Mouse (Mus musculus): ENCODE results near the gene Sfrp4. TPM values are rescaled to one million over a fixed set of nuclear protein-coding genes. Genes with fewer than 3 reads are reported as not detected.
"Not testable (repeated sequence)": the region's sequence is repeated elsewhere in the genome, so short reads cannot be mapped to it uniquely, and the experiment has no call there.

Gene Sfrp4
- polyA plus RNA-seq (2017; shearing (Covaris generic)), result not detected

DNA sequence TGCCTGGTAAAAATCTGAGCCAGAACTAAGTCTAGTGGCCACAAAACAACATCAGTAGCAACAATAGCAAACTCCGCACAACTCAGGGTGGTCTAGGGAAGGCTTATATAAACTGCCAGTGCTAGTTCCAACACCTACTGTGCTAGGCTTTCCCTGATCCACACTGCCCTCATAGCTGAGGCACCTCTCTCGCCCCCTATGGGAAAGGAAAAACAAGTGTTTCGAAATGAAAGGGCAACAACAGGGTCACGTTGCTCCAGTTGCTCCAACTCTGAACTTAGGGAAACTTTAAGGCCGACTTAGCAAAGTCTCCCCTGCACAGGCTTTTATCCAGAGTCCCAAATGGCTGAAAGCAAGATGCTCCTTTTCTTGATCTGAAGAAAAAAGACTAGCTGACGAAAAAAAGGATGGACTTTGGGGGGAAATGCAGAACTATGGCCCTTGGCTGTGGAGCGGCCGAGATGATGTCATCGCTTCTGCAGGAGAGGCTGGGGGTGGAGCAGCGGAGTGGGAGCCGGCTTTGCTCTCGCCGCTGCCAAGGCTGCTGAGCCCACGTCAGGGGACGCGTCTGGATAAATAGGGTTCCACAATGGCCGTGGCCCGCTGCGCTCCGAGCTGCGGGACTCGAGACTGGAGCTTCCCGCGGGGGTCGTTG, at the start of gene Sfrp4:
Gene Sfrp4, plus strand, starts transcription at position 532 of the 655 bp plus-strand sequence.
- no peak for ATAC-seq

DNA sequence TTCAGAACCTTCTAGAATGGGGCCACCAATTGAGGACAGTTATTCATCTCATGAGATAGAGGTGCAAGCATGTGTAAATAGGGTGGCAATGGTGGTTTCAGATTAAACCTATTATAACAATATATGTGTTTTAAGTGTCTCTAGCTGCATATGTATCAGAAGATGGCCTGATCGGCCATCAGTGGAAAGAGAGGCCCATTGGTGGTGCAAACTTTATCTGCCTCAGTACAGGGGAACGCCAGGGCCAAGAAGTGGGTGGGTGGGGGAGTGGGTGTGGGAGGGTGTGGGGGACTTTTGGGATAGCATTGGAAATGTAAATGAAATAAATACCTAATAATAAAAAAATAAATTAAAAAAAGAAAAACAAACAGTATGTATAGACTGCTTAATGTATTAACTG, 48.2 kb upstream of the Sfrp4 start:
- not testable (repeated sequence) for ATAC-seq

DNA sequence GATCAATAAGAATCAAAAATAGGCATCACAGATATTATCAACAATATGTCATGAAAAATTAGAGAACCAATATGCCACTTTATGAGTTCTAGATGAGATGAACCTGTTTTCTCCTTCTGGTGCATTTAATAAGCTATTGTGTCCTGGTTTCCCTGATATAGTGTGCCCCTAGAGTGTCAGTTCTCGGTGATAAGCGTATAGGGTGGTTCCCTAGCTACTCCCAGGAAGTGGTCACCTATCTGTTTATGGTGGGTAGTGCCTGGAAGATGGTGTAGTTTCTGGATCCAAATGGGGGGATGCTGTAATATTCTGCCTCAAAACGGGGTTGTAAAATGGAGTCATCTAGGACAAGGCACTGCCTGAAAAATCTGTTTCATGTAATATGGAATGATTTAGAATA, 47.0 kb upstream of the Sfrp4 start:
- no peak for ATAC-seq

DNA sequence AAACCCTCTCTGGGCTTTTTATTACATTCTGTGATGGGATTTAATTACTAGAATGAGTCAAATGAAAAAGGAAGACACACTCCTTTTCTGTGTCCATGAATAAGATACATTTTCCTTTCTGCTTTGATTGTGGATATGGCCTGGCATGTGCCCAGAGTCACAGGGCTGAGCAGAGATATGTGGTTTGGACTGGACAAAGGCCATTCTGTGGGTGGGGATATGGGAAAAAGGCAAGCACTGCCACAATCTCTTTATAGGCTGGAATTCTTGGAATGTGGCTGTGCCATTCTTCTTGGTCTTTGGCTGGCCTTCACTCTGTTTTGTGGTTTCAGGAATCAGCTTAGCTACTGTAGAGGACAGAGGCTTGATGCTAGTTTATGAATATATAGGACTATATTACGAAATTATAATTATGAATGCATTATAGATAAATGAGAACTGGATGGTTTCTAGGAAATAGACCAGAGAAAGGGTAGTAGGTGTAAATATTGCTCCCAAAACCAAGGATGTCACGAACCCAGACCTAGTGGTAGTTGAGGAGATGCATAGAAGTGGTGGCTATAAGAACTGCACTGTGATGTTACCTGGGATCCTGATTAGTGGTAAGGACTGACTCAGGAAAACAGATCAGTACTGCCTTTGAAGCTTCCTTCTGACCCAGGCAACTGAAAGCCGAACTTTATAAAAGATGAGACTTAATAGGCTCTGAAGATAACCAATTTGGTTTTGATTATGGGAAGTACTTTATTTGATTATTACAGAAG, 31.7 kb upstream of the Sfrp4 start:
- ATAC-seq, result no peak

DNA sequence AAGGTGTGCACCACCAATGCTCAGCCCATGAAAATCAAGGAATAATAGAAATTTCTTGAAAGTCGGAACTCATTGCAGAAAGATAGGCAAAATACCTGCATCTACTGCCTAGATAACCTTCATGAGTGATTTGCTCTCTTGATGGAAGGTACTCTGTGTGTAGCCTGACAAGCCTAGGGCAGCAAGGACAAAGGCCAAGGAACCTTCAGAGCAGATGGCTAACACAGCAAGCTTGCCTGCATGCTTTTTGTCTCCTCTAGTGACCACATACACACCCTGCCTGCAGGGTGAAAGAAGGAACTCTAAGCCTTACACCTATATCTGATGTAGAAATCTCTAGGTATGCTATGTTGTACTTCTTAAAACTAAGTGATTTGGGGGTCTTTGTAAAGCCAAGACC, 27.8 kb upstream of the Sfrp4 start:
- ATAC-seq, result no peak

DNA sequence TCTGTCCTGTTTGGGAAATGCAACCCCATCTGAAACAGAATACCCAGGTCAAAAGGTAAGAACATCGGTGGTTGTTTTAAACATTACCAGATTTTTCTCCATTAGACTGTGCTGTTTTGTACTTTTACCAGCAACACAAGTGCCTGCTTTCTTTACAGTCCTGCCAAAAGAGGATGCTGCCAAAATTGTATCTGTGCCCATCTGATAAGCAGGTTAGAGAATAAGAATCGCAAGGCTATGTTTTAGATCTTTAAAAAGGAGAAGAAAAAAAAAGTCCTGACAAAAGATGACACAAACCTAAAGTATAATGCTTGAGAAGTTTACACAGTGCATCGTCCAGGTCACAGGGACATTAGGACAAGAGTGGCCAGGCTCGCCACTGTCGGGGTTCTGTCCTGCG, 23.7 kb upstream of the Sfrp4 start:
- ATAC-seq, result no peak

DNA sequence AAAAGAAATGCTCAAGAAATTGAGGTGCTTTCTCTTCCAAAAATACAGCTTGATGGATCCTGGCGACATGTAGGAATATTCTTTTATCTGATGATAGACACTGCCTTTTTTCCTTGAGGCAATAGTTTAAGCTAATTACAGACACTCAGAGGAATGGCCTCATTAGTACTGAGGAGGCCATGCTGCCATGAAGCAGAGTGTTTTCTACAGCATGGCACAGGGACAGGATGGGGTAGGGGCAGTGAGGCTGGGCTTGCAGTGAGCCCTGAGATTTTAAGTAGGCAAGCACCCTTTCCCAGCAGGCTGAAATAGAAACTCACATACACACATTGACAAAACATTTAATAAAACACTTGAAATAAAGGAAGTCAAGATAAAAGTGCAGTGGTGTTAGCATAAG, 20.4 kb upstream of the Sfrp4 start:
- ATAC-seq, result no peak

DNA sequence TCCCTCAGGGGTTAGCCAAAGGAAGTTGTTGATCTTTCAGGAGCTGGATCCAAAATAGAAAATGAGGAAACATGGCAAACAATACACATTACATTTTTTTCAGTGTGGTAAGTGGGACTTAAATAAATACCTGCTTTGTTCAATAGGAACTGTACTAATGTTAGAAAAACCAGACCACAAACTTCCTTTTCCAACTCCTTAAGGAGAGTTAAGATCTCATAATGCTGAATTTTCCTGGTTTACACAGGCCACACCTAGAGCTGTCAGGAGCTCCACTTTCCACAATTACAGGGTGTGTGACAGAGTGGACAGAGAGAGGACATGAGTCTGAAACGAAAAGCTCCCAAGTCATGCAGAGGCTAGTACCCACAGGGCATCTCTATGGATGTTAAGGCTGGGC, 19.2 kb upstream of the Sfrp4 start:
- ATAC-seq, result no peak

DNA sequence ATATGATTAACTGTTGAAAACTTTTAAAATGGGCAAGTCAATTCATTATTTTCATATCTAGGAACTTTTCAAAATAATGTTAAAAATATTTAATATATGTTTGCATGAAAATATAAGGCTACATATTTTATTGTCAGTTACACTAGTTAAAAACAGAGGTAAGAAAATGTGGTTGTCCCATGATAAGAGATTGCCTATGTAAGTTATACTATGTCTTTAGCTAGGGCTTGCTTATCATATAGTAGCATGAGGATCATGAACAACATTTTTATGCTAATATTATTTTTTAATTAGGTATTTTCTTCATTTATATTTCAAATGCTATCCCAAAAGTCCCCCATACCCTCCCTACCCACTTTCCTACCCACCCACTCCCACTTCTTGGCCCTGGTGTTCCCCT, 18.0 kb upstream of the Sfrp4 start:
- no peak for ATAC-seq

DNA sequence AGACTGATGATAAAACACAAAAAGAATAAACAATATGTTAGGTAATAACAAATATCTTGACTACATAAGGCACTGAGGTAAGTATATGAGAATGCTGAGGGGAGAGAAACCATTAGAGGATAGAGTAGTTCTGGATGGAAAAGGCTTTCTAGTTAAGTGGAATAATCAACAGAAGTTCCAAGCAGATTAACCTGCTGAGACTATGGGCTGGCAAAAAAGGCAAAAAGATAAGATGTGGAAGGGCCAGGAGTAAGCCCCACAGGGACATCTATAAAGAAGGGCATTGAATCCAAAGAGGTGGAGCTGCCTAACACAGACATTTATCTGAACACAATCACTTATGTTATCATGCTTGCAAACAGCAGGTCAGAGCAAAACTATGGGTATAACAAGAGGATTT, 14.8 kb upstream of the Sfrp4 start:
- ATAC-seq, result no peak

DNA sequence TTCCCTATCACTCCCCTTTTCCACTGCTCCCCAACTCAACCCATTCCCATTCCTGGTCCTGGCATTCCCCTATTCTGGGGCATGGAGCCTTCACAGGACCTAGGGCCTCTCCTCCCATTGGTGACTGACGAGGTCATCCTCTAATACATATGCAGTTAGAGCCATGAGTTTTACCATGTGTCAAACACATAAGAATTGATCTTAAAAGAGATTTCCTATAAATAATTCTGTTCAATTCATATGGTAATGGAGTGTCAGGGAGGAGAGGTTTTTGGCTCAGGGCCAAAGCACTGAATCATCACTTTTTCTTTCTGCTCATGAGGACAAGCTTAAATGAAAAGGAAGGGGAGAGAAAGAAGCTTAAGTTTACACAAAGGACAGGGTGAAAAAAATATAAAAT, 10.6 kb upstream of the Sfrp4 start:
- no peak for ATAC-seq

DNA sequence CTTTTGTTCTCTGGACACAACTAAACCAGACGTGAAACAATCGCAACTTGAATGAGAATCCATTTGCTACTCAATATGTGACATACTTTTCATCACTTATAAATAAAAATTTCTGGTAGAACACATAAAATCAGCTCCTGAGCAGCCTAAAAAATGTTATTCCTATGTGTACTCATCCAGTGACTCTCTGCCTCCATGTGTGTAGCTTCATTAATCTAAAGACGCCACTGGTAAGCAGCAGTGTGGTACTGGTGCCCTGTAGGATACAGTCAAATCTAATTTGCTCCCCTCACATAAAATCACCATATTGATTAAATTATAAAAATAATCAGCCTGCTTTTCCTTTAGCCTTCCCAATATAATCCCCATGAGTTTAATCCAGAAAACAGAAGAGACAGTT, 9.9 kb upstream of the Sfrp4 start:
- no peak for ATAC-seq

DNA sequence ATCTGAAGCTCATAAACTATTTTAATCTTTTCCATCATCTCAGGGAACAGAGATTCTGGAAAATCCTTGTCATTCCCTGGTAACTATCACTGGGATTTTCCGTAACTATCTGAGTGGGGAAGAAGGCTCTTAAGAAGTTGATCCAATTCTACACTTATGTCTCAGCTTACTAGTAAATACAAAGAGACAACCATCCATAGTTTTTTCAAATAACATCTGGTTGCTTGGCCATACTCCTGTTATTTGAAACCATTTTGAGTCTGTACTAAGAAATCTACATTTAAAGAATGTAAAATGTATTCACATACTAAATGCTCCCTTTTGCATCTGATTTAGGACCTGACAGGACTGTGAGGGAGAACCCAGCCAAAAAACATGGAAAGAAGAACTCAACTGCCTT, 9.5 kb upstream of the Sfrp4 start:
- ATAC-seq, result no peak

DNA sequence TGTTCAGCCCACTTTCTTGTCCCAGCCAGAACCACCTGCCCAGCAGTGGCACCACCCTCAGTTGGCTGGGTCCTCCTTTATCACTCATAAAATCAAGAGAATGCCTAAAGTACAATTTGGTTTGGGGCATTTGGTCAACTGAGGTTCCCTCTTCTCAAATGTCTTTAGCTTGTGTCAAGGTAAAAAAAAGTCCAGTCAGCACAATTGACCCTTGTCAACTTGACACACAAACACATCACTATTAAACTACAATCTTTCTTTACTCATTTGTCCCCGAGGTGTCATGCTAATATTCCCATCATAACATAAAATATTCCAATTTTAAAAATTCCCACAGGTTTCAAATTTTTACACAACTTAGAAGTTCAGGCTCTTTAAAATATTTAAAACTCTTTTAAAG, 8.6 kb upstream of the Sfrp4 start:
- no peak for ATAC-seq

DNA sequence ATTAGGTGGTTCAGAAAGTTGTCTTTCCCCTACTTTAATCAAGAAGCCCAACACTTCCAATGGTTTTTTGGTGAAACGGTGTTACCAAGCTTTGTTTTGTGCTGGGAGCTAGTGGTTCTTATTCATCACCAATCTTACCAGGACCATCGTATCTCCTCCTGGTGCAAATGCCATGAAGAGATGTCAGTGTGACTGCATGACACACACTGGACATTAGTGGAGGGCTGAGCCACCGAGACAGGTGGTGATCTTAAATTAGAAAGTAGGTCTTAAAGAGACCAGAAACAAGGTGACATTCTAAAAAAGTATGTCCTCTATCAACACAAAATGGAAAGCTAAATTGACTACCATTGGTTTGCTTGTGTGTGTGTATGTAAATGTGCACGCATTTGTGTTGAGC, 4.8 kb upstream of the Sfrp4 start:
- ATAC-seq, result no peak

DNA sequence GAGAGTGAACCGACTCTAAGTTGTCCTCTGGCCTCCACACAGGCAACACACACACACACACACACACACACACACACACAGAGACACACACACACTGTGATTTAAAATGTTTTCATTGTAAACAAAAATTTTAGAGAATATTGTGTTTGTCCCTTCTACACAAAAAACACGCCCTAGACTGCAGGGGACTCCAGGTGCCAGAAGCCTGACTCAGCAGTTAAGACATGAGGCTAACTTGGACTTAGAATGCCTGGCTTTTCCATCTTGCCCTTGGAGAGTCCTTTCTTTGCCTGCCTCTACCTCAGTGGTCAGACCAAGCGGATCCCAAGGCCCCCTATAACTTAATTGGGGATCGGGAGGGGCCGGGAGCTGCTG, 4.1 kb upstream of the Sfrp4 start:
- no peak for ATAC-seq

DNA sequence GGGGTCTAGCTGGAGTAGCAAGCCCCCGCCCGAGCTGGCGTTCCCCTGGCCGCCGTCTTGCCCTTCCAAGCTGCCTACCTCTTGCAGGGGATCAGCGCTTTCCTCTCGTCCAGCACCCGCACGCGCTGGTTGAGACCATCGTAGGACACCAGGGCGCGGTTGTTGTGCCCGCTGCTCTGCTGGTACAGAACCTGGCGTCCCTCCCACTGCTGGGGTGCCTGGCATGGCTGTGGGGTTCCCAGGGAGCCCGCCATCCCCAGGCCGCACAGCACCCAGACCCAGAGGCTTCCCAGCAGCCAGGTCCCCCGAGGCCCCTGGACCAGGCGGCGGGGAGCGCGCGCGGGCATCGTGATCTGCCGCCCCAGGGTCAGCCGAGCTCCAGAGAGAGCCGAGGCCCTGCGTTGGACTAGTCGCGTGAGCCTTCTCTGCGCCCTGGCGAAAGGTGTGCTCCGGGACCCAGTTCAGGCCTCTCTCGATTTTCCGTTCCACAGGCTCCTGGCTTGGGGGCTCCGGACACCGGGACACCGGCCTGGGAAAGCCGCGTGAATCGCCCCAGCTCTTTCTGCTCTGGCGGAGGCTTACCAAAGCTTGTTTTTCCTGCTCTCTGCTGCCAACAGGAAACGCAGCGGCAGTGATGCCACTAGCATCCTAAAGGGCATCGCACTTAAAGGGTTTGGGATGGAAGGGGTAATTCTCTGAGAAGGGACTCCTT, 3.5 kb upstream of the Sfrp4 start, which contains the start of gene Epdr1:
Gene Epdr1, minus strand, starts transcription at position 712 of the 712 bp plus-strand sequence.
- no peak for ATAC-seq

DNA sequence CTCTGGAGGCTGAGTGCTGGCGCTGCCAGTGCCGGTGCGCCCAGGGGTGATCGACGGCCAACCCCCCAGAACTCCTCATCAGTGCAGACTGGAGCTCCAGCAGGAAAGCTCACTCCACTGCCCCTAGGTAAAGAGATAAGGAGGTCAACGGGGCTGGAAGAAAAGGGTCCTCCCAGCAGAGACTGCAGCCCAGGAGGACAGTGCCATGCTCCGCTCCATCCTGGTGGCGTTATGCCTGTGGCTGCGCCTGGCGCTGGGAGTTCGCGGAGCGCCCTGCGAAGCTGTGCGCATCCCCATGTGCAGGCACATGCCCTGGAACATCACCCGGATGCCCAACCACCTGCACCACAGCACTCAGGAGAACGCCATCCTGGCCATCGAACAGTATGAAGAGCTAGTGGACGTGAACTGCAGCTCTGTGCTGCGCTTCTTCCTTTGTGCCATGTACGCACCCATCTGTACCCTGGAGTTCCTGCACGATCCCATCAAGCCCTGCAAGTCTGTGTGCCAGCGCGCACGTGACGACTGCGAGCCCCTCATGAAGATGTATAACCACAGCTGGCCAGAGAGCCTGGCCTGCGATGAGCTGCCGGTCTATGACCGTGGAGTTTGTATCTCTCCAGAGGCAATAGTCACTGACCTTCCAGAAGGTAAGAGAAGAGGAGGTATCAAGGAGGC, 463 bp downstream of the Sfrp4 start:
- ATAC-seq, result no peak

DNA sequence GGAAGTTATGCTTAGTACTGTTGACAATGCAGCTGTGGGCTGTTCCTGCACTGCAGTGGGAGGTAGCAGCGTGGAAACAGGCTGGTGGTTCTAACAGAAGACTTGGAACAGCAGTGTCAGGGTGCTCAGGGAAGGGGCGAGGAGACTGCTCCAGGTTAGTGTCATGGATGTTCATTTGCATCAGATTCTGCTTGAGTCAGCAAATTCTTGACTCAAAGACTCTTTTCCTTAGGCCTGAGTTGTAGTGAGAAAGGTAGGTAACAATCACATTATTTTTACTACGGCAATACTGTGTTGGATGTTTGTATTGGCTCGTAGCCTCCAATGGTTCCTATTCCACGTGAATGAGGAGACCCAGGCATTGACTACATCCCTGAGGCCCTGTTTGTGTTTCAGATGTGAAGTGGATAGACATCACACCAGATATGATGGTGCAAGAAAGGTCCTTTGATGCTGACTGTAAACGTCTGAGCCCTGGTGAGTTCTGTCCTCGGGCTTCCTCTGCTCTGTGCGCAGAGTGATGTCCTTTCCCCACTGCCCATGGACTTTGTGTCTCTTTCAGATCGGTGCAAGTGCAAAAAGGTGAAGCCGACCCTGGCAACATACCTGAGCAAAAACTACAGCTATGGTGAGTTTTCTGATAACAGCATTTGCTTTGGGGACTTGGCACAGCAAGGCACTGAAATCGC, 1.9 kb downstream of the Sfrp4 start:
- no peak for ATAC-seq

DNA sequence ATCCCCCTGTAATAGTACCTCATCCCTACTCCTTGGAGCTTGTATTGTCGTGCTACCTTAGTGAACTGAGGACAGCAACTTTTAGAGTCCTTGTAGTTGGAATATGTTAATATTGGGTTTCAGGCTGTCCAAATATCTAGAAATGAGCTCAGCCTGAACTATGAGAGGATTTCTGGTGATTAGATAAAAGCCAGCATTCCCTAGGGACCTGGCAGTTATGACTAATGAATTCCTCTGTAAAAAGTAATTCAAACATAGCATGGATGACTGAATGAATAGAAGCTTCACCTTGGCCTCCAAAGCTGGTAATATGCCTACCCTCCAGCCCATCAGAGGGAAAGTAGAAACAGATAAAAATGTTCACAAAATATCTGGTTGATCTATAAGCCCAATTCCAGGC, 3.6 kb downstream of the Sfrp4 start:
- no peak for ATAC-seq

DNA sequence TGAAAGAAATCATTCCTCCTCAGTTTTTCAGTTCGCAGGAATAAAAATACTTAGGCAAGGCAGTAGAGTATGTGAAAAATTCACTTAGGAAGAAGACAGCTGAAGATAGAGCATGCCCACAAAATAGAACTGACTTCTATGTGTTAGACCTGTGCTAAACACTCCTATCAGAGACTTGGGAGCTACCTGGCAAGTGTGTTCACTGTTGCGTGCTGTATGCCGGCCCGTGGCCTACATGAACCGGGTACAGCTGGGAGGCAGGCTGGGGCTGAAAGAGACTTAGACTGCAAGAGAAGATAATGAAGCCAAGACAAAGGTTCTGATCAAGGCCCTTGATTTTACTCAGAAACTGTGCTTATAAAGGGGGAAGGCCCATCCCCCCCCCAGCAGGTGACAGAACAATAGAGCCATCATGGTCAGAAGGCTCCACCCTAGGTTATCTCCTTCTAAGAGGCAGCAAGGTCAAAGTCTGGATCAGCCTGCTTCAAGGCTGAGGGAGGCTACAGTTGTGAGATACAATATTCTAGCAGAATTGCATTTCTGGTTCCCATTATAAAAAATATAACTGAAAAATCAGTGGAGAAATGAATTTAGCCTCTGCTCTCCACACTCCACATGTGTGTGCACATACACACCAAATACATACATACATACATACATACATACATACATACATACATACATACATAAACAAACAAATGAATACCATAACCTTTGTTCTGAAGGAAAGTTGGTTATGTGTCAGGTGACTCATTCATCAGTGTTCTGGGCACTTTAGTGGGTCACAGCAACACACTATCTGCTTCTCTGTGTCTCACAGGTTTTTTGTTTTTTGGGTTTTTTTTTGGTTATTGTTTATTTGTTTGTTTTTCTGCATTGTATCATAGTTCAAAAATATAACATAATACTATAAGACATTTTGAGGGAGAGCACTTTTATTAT, 8.1 kb downstream of the Sfrp4 start:
- no peak for ATAC-seq

DNA sequence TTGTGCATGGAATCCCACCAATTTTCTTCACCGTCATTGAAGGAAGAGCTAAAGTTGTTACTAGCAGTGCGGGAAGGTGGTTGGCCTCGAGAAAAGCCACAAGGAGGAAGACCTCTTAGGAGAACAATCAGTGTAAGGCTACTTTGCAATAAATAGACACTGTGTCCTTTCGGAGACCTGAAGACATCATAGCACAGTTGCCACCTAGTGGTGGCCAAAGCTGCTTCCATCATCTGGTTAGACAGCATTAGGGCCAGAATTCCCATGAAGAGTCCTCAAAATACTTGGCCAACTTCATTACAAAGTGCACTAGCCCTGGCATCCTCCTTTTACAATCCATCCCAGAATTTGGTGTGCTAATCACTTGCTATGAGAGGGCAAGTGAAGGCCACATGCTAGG, 13.2 kb downstream of the Sfrp4 start:
- no peak for ATAC-seq

Data from activated CD4-positive, CD25-positive, alpha-beta regulatory T cell, adult 4 months (primary cell).